Mouse (Mus musculus): ENCODE results near the gene Rcl1. TPM values are rescaled to one million over a fixed set of nuclear protein-coding genes. Genes with fewer than 3 reads are reported as not detected.
A peak's percentile ranks its signal among the peaks of the same experiment; 100 is the strongest.

Gene Rcl1
- polyA plus RNA-seq, 1 experiment from 2014 or later, result 53.5 TPM

DNA sequence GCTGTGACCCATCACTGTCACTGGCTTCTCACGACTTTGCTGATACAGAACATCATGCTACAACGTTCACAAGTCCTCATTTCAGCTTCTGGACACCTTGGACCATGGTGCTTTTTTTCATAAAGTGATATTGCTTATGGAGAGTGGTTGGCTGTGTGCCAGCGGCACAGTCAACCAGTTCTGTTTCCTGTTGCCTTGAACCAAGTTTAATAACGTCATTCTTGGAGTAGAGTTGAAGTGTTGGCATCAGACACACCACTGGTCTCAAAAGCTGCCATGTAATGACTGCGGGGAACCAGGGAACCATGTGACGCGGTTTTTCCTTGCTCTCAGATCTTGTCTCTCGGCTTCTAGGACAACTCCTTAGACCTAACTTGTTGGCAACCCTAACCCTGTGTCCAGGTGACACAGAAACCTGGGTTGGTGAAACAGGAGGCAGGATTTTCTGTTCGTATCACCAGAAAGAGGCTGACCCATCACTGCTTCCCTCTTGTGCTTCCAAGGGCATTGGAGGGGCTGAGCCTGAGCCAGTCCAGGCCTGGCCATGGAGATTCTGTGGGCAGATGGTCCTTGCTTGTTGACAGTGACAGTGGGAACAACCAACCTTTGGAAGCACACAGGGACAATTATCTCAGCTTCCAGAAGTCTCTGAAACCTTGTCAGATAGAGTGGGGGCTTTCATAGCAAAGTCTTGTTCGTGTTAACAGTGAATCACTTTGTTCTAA lies 37.5 kb downstream of the Rcl1 start:
- H3K4me3 ChIP-seq (replicated peaks; ENCODE audit: low read length), result no peak overlapping the region
- H3K36me3 ChIP-seq (ENCODE audit: control insufficient read depth, insufficient read depth, low read length), result peaks cover 5% of the 10 kb centered on the region; the same call in 1 of the 2 replicates
- 79% methylated on average over 10 of the region's 10 CpGs for WGBS
- no peaks in the 10 kb centered on the region for H3K4me1 ChIP-seq (ENCODE audit: control insufficient read depth, insufficient read depth, low read length)
- no peak for ATAC-seq (ENCODE audit: insufficient read depth, low FRiP score)
- H3K9me3 ChIP-seq (replicated peaks; ENCODE audit: control insufficient read depth, low read length), result no peaks in the 10 kb centered on the region
- H3K27ac ChIP-seq (ENCODE audit: low read length), result no peak overlapping the region
- no peaks in the 10 kb centered on the region for H3K27me3 ChIP-seq (ENCODE audit: control insufficient read depth, insufficient read depth, low read length)
- no peak overlapping the region for H3K9ac ChIP-seq (ENCODE audit: low read length)
- no peak overlapping the region for H3K4me2 ChIP-seq (ENCODE audit: low read depth, low read length)

DNA sequence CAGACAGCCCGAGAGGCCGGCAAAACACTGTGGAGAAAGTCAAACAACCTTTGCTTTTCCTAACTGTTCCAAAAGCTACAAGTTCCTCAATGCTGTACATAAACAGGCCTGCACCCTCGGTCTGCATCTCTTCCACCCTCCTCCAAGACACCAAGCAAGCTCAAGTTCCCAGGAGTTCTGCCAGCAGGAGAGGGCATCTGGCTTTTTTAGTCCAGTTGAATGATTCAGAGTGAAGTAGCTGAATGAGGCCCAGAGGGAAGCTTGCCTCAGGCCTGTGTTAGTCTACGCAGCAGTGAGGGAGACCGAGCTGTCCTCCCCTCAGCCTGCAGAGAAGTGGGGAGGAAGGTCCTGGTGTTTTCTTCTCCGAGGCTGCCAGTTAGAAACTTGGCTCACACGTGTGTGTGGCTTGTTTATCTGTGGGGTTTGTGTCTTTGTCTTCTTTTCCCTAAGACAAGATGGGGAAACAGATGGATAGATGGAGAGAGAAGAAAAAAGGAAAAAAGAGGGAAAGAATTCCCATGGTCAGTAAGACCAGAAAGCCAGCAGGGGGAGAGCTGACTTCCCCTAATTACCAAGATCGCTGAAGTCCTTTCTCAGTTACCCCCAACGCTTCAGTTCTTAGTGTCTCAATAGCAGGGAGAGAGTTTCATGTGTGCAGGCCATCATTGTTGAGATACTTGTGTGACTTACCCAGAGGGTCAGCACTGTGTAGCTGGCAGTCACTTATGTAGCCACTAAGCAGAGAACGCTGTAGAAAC lies 38.7 kb downstream of the Rcl1 start:
- WGBS, result 73% methylated on average over 10 of the region's 10 CpGs
- no peaks in the 10 kb centered on the region for H3K9me3 ChIP-seq (replicated peaks; ENCODE audit: control insufficient read depth, low read length)
- no peak for ATAC-seq (ENCODE audit: insufficient read depth, low FRiP score)
- H3K4me1 ChIP-seq (ENCODE audit: control insufficient read depth, insufficient read depth, low read length), result no peaks in the 10 kb centered on the region
- H3K36me3 ChIP-seq (ENCODE audit: control insufficient read depth, insufficient read depth, low read length), result peaks cover 11% of the 10 kb centered on the region; the same call in 1 of the 2 replicates
- no peak overlapping the region for H3K4me3 ChIP-seq (replicated peaks; ENCODE audit: low read length)
- H3K27ac ChIP-seq (ENCODE audit: low read length), result peak overlapping the region; percentile 30; the same call in 1 of the 2 replicates
- H3K9ac ChIP-seq (ENCODE audit: low read length), result no peak overlapping the region
- H3K4me2 ChIP-seq (ENCODE audit: low read depth, low read length), result no peak overlapping the region
- no peaks in the 10 kb centered on the region for H3K27me3 ChIP-seq (ENCODE audit: control insufficient read depth, insufficient read depth, low read length)

DNA sequence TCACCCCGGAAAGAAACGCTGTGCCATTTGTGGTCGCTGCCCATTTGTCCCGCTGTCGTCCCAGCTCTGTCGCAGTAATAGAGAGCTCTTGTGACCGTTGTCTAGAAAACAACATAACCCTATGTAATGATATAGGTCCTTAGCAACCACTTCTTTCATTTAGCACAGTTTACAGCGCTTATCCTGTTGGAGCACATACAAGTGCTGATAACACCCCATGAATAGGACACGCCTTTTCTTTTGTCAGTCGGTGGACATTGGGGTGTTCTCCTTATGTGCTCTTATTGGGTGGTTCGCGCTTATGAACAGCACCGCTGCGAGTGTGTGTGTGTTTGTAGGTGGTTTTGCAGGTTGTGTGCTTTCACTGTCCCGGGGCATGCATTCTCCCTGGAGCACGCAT lies 39.8 kb downstream of the Rcl1 start:
- WGBS, result 85% methylated on average over 16 of the region's 16 CpGs
- H3K36me3 ChIP-seq (ENCODE audit: control insufficient read depth, insufficient read depth, low read length), result peaks cover 11% of the 10 kb centered on the region; the same call in 1 of the 2 replicates
- H3K27me3 ChIP-seq (ENCODE audit: control insufficient read depth, insufficient read depth, low read length), result no peaks in the 10 kb centered on the region
- H3K9me3 ChIP-seq (replicated peaks; ENCODE audit: control insufficient read depth, low read length), result no peaks in the 10 kb centered on the region
- no peak overlapping the region for H3K4me3 ChIP-seq (replicated peaks; ENCODE audit: low read length)
- ATAC-seq (ENCODE audit: insufficient read depth, low FRiP score), result peak; percentile 33; the same call in 1 of the 2 replicates
- no peaks in the 10 kb centered on the region for H3K4me1 ChIP-seq (ENCODE audit: control insufficient read depth, insufficient read depth, low read length)
- no peak overlapping the region for H3K27ac ChIP-seq (ENCODE audit: low read length)
- no peak overlapping the region for H3K9ac ChIP-seq (ENCODE audit: low read length)
- H3K4me2 ChIP-seq (ENCODE audit: low read depth, low read length), result no peak overlapping the region

DNA sequence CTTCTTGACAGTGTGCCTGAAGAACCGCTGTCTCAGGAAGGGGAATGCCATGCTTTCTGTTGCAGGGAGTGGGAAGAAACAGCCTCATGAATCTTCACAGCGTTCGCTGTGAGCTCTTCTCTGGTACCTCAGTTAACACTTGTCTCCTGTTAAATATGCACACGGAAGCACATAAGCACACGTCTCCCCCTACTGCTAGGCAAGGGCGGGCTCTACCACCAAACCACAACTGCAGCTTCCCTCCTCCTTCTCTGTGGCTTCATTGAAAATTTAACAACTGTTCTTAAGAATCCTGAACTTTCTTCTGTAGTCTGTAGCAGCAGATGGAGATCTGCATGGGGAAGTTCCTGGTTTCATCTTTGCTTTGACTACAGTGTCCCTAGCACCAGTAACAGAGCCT lies 41.1 kb downstream of the Rcl1 start:
- Histone ChIP-seq H3K4me2 (ENCODE audit: low read depth, low read length) (no peak overlapping the region), H3K36me3 (ENCODE audit: control insufficient read depth, insufficient read depth, low read length) (peaks cover 11% of the 10 kb centered on the region; the same call in 1 of the 2 replicates), H3K9me3 (replicated peaks; ENCODE audit: control insufficient read depth, low read length) (no peaks in the 10 kb centered on the region), H3K4me3 (replicated peaks; ENCODE audit: low read length) (no peak overlapping the region), H3K27me3 (ENCODE audit: control insufficient read depth, insufficient read depth, low read length) (no peaks in the 10 kb centered on the region), H3K9ac (ENCODE audit: low read length) (no peak overlapping the region), H3K4me1 (ENCODE audit: control insufficient read depth, insufficient read depth, low read length) (no peaks in the 10 kb centered on the region), H3K27ac (ENCODE audit: low read length) (no peak overlapping the region)
- WGBS, result 79% methylated on average over 6 of the region's 6 CpGs
- ATAC-seq (ENCODE audit: insufficient read depth, low FRiP score), result no peak

DNA sequence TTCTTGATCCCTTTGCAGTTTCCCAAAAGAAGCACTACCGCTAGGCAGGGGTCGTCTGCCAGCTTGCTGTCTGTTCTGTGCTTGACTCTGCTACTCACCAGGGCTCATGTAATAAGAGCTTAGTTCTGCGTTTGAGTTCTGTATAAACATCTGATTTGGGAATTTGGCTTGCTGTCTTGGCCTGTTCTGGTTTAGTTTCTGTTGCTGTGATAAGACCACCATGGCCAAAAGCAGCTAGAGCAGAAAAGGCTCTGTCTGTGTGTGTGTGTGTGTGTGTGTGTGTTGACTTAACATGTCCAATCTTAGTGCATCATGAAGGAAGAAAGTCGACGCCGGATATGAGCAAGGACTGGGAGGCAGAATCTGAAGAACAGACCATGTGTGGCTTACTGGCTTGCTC lies 44.2 kb downstream of the Rcl1 start:
- no peak for ATAC-seq (ENCODE audit: insufficient read depth, low FRiP score)
- 76% methylated on average over 6 of the region's 6 CpGs for WGBS
- Histone ChIP-seq H3K27me3 (ENCODE audit: control insufficient read depth, insufficient read depth, low read length) (no peaks in the 10 kb centered on the region), H3K9ac (ENCODE audit: low read length) (no peak overlapping the region), H3K9me3 (replicated peaks; ENCODE audit: control insufficient read depth, low read length) (no peaks in the 10 kb centered on the region), H3K4me1 (ENCODE audit: control insufficient read depth, insufficient read depth, low read length) (no peaks in the 10 kb centered on the region), H3K36me3 (ENCODE audit: control insufficient read depth, insufficient read depth, low read length) (peaks cover 11% of the 10 kb centered on the region; the same call in 1 of the 2 replicates), H3K27ac (ENCODE audit: low read length) (no peak overlapping the region), H3K4me2 (ENCODE audit: low read depth, low read length) (no peak overlapping the region), H3K4me3 (replicated peaks; ENCODE audit: low read length) (no peak overlapping the region)

DNA sequence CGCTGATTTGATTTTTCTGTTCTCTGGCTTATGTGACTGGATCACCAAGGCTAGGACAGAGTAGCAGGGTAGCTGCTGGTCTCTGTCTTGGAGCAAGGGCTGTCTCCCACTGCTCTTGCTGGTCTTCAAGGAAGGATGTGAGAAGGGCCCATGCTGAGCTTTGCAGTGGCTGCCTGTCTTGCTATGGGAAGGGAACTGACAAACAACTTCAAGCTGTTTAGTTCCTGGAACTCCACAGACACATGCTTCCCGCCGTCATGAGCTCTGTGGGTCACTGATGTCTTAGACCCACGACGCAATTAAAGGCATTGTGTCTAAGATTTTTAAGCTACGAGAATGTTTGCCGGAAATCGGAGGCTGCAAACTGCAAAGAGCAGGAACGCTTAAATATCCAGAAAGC lies 45.6 kb downstream of the Rcl1 start:
- WGBS, result 72% methylated on average over 9 of the region's 9 CpGs
- Histone ChIP-seq H3K27ac (ENCODE audit: low read length) (no peak overlapping the region), H3K4me3 (replicated peaks; ENCODE audit: low read length) (no peak overlapping the region), H3K4me1 (ENCODE audit: control insufficient read depth, insufficient read depth, low read length) (no peaks in the 10 kb centered on the region), H3K9ac (ENCODE audit: low read length) (no peak overlapping the region), H3K36me3 (ENCODE audit: control insufficient read depth, insufficient read depth, low read length) (peaks cover 11% of the 10 kb centered on the region; the same call in 1 of the 2 replicates), H3K4me2 (ENCODE audit: low read depth, low read length) (no peak overlapping the region), H3K27me3 (ENCODE audit: control insufficient read depth, insufficient read depth, low read length) (no peaks in the 10 kb centered on the region), H3K9me3 (replicated peaks; ENCODE audit: control insufficient read depth, low read length) (no peaks in the 10 kb centered on the region)
- no peak for ATAC-seq (ENCODE audit: insufficient read depth, low FRiP score)

DNA sequence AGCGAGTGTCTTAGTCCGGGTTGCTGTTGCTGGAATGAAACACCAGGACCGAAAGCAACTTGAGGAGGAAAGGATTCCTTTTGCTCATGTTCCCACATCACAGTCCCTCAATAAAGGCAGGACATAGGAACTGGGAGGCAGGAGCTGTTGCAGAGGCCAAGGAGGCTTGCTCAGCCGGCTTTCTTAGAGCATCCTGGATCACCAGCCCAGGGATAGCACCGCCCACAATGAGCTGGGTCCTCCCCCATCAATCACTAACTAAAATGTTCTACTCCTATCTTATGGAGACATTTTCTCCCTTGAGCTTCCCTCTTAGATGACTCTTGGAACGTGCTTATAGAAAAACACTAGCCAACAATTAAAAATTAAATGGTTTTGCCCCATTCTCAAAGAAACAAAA lies 48.4 kb downstream of the Rcl1 start:
- Histone ChIP-seq H3K4me2 (ENCODE audit: low read depth, low read length) (no peak overlapping the region), H3K4me3 (replicated peaks; ENCODE audit: low read length) (no peak overlapping the region), H3K4me1 (ENCODE audit: control insufficient read depth, insufficient read depth, low read length) (no peaks in the 10 kb centered on the region), H3K27me3 (ENCODE audit: control insufficient read depth, insufficient read depth, low read length) (no peaks in the 10 kb centered on the region), H3K9ac (ENCODE audit: low read length) (no peak overlapping the region), H3K27ac (ENCODE audit: low read length) (no peak overlapping the region), H3K36me3 (ENCODE audit: control insufficient read depth, insufficient read depth, low read length) (no peaks in the 10 kb centered on the region), H3K9me3 (replicated peaks; ENCODE audit: control insufficient read depth, low read length) (no peaks in the 10 kb centered on the region)
- WGBS, result 69% methylated on average over 6 of the region's 6 CpGs
- ATAC-seq (ENCODE audit: insufficient read depth, low FRiP score), result no peak

DNA sequence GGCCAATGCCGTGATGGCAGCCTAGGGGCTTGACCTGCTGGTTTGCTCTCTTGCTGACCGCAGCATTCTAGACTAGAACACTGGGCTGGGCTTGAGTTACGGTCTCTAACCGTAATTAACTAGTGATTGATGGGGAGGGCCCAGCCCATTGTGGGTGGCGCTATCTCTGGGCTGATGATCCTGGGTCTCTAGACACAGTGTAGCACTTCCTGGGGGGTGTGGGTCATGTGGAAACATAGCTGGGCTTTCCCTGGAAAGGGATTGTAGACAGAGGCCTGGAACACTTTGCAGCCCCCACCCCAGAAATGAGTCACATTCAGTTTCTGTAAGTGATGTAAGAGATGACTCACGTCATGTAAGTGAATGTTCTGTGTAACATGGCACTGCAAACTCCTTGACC lies 48.9 kb downstream of the Rcl1 start:
- WGBS, result 46% methylated on average over 6 of the region's 6 CpGs
- Histone ChIP-seq H3K27ac (ENCODE audit: low read length) (no peak overlapping the region), H3K4me1 (ENCODE audit: control insufficient read depth, insufficient read depth, low read length) (no peaks in the 10 kb centered on the region), H3K4me3 (replicated peaks; ENCODE audit: low read length) (no peak overlapping the region), H3K9ac (ENCODE audit: low read length) (no peak overlapping the region), H3K4me2 (ENCODE audit: low read depth, low read length) (no peak overlapping the region), H3K36me3 (ENCODE audit: control insufficient read depth, insufficient read depth, low read length) (no peaks in the 10 kb centered on the region), H3K27me3 (ENCODE audit: control insufficient read depth, insufficient read depth, low read length) (no peaks in the 10 kb centered on the region), H3K9me3 (replicated peaks; ENCODE audit: control insufficient read depth, low read length) (no peaks in the 10 kb centered on the region)
- no peak for ATAC-seq (ENCODE audit: insufficient read depth, low FRiP score)

DNA sequence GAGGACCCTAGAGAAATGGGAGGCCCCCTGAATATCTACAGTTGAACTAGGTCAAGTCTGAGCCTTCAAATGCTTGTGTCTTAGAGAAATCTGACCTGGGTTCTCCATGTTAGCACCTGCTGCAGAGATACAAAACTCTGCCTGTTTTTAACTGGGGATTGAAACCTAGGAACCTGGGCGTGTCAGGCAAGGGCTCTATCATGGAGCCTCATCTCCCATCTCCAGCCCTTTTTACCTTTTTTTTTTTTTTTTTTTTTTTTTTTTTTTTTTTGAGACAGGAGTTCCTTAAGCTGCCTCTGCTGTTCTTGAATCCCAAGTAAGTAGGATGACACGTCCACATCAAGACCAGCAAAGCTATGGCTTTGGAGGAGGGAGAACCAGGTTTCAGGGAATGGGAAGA lies 50.3 kb downstream of the Rcl1 start:
- no peak for ATAC-seq (ENCODE audit: insufficient read depth, low FRiP score)
- no peaks in the 10 kb centered on the region for H3K27me3 ChIP-seq (ENCODE audit: control insufficient read depth, insufficient read depth, low read length)
- no peak overlapping the region for H3K9ac ChIP-seq (ENCODE audit: low read length)
- no peaks in the 10 kb centered on the region for H3K4me1 ChIP-seq (ENCODE audit: control insufficient read depth, insufficient read depth, low read length)
- H3K9me3 ChIP-seq (replicated peaks; ENCODE audit: control insufficient read depth, low read length), result no peaks in the 10 kb centered on the region
- H3K27ac ChIP-seq (ENCODE audit: low read length), result no peak overlapping the region
- 80% methylated on average over 2 of the region's 2 CpGs for WGBS
- no peaks in the 10 kb centered on the region for H3K36me3 ChIP-seq (ENCODE audit: control insufficient read depth, insufficient read depth, low read length)
- H3K4me2 ChIP-seq (ENCODE audit: low read depth, low read length), result no peak overlapping the region
- no peak overlapping the region for H3K4me3 ChIP-seq (replicated peaks; ENCODE audit: low read length)

All from stomach, embryonic 16.5 days (tissue).